Mouse (Mus musculus): Measurements from ENCODE around the gene Spata2l.
"Not testable (repeated sequence)": the region's sequence is repeated elsewhere in the genome, so short reads cannot be mapped to it uniquely, and the experiment has no call there.

Gene Spata2l

GRCm38 (mm10) chr8:123199864-123200263, 36.2 kb downstream of the Spata2l start:
- DNase-seq (ENCODE audit: low read depth) = no peak

- DNase-seq (ENCODE audit: low read depth) = not testable (repeated sequence)
Measured at GRCm38 (mm10) chr8:123197016-123197415, 39.0 kb downstream of the Spata2l start.

GRCm38 (mm10) chr8:123193771-123194170, 42.3 kb downstream of the Spata2l start:
- no peak for DNase-seq (ENCODE audit: low read depth)

- no peak for DNase-seq (ENCODE audit: low read depth)
Measured at GRCm38 (mm10) chr8:123191908-123192307, 44.1 kb downstream of the Spata2l start.

- DNase-seq (ENCODE audit: low read depth) = peak; percentile 70
Measured at GRCm38 (mm10) chr8:123190678-123191077, 45.4 kb downstream of the Spata2l start.

- DNase-seq (ENCODE audit: low read depth) = no peak
Measured at GRCm38 (mm10) chr8:123188841-123189240, 47.2 kb downstream of the Spata2l start.

GRCm38 (mm10) chr8:123188006-123188405, 48.0 kb downstream of the Spata2l start:
- DNase-seq (ENCODE audit: low read depth) = no peak

- DNase-seq (ENCODE audit: low read depth) = no peak
Measured at GRCm38 (mm10) chr8:123185566-123186409, 50.2 kb downstream of the Spata2l start, which contains the start of gene Dpep1. TSS of gene Dpep1 (plus strand) at chr8:123186242.

GRCm38 (mm10) chr8:123181391-123181790, 54.6 kb downstream of the Spata2l start:
- no peak for DNase-seq (ENCODE audit: low read depth)

All from naive thymus-derived CD4-positive, alpha-beta T cell, adult 2 months (primary cell).